Mouse (Mus musculus) thymus, postnatal 4 days (tissue): ENCODE results near the gene Ints6l.

Experiments
- DNase-seq: peaks from one replicate; pipeline ENCODE4 v3.0.0; 2021

Gene Ints6l

GRCm38 (mm10) chrX:56531266-56531665 lies 76.6 kb downstream of the Ints6l start:
- peak; percentile 75 for DNase-seq

GRCm38 (mm10) chrX:56537162-56537561 lies 82.5 kb downstream of the Ints6l start:
- DNase-seq = peak; percentile 43

- DNase-seq = no peak
Measured at GRCm38 (mm10) chrX:56549506-56549905, 94.8 kb downstream of the Ints6l start, which contains the start of gene Gm648. TSS of gene Gm648 (minus strand) at chrX:56549606.

GRCm38 (mm10) chrX:56553584-56553983 lies 98.9 kb downstream of the Ints6l start:
- no peak for DNase-seq
